Mouse (Mus musculus) heart, adult 2 months (tissue): ENCODE data around the gene Phospho1. TPM values are rescaled to one million over a fixed set of nuclear protein-coding genes. Genes with fewer than 3 reads are reported as not detected.

Source experiments
- DNase-seq, 2 experiments: peaks; one replicate each; pipeline ENCODE4 v3.0.0; 2021
- H3K27ac ChIP-seq: fragments of 200-600 bp; 2 replicates; pipeline ENCODE4 v1.8.1; 2022
- H3K27me3 ChIP-seq: fragments of 200-500 bp; 2 replicates; pipeline ENCODE4 v1.6.1; 2012; ENCODE audit warnings: mild to moderate bottlenecking, low read length, inconsistent platforms, mixed read lengths; ENCODE audit not compliant: control insufficient read depth, insufficient read depth
- H3K36me3 ChIP-seq: fragments of 200-500 bp; 2 replicates; pipeline ENCODE4 v1.6.1; 2012; ENCODE audit warnings: low read length, inconsistent platforms; ENCODE audit not compliant: control insufficient read depth, insufficient read depth
- H3K4me1 ChIP-seq: fragments of 200-500 bp; 2 replicates; pipeline ENCODE4 v1.6.1; 2011; ENCODE audit warnings: low read length; ENCODE audit not compliant: control insufficient read depth, insufficient read depth
- H3K4me3 ChIP-seq: fragments of 200-600 bp; 2 replicates; pipeline ENCODE4 v1.8.1; 2022
- H3K79me2 ChIP-seq: fragments of 200-500 bp; replicated peaks from 2 replicates; pipeline ENCODE4 v1.6.1; 2012; ENCODE audit warnings: mild to moderate bottlenecking, inconsistent platforms, low read length, moderate library complexity, mixed read lengths; ENCODE audit not compliant: control insufficient read depth, insufficient read depth
- H3K9ac ChIP-seq: fragments of 200-500 bp; 2 replicates; pipeline ENCODE4 v1.6.1; 2012; ENCODE audit warnings: low read depth, mild to moderate bottlenecking, control low read depth, inconsistent platforms, low read length, mixed read lengths
- CTCF ChIP-seq: fragments of 200-600 bp; IDR thresholded peaks from 2 replicates; pipeline ENCODE4 v1.8.1; 2022; ENCODE audit warnings: antibody characterized with exemption, mild to moderate bottlenecking, moderate library complexity
- EP300 ChIP-seq: fragments of 200-500 bp; IDR thresholded peaks from 2 replicates; pipeline ENCODE4 v1.6.1; 2011; ENCODE audit warnings: low read depth, low read length, control low read depth; ENCODE audit not compliant: insufficient read depth
- POLR2A ChIP-seq: fragments of 200-500 bp; IDR thresholded peaks from 2 replicates; pipeline ENCODE4 v1.6.1; 2011; ENCODE audit warnings: mild to moderate bottlenecking, low read depth, low read length, control low read depth; ENCODE audit not compliant: insufficient read depth
- WGBS: fragments of 180-500 bp; shearing (Covaris S2); methylation state at CpG from one replicate; pipeline ENCODE4 v1.1.7; 2018; 5-methylcytosine and 5-hydroxymethylcytosine counted together
- intact Hi-C: fragments of 180-260 bp; cut with DNase I; formaldehyde crosslinking; loops from one replicate; pipeline ENCODE4 v1.15.1; 2025
- polyA plus RNA-seq: library from polyadenylated mRNA; depleted of rRNA; stranded (reverse); fragments of >200 nt; gene quantifications from 2 replicates; pipeline ENCODE4 v1.2.3, GENCODE M21; 2012
- total RNA-seq, 2 experiments: library from RNA; stranded (reverse); gene quantifications; 2 replicates each; pipeline ENCODE4 v1.2.3; 2021

Phospho1 gene
- total and polyA plus RNA-seq, 3 experiments, result 181 to 244 (median 206) TPM

DNA sequence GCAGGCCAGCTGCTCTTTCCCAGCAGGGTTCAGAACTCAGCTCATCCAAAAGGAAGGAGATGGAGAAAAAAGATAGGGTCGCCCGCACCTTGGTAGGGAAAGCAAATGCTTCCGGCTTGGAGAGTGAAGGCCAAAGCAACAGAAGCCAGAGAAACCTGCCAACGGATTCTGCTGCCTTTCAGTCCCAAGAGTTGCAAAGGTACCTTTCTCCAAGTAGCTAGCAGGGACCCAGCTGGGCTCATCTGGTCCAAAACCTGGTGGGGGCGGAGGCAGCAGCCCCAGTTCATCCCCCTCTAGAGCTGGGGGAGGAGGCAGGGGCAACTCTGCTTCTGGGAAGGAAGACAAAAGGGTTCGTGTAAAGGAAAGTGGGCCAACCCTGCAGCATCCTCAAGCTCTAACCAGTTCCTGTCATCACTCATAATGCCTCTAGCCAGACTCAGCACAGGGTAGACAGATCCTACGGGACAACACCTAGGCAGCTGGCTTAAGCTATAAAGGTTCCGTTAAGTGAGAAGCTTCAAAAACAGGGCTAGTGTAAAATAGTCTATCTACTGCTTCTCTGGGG is 8.8 kb downstream of the Phospho1 start:
- 65% methylated on average over 8 of the region's 8 CpGs for WGBS
- Histone ChIP-seq H3K79me2 (no peaks in the 10 kb centered on the region), H3K27me3 (no peaks in the 10 kb centered on the region), H3K27ac (no peak overlapping the region), H3K4me1 (peaks cover 35% of the 10 kb centered on the region), H3K36me3 (peaks cover 6% of the 10 kb centered on the region; the same call in 1 of the 2 replicates), H3K9ac (no peak overlapping the region), H3K4me3 (no peak overlapping the region)
- no peak for DNase-seq
- intact Hi-C loops, result no loop called here
- no peak for TF ChIP-seq POLR2A
- no peak for TF ChIP-seq EP300

DNA sequence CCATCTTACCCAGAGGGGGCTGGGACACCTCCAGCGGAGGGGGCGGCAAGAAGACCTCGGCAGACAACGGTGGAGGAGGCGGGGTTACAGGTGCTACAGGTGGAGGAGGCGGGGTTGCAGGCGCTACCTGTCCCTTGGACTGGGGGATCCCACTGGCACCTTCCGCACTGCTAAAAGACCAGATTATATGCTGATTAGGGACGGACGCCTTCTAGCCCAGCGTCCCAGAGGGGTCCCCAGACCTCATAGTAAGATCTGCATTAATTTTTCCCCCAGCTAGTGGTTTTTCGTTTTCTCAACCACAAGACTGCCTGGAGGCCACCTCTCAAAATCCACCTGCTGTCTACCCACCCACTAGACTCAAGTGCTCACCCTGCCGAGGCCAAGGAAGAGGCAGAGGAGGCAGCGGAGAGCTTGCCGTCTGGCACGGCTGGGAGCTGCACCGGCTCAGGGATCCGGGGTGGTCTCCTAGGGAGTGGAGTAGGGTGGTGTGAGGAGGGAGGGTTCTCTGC is 9.4 kb downstream of the Phospho1 start:
- Histone ChIP-seq H3K4me3 (no peak overlapping the region; the same call in 1 of the 2 replicates), H3K4me1 (peaks cover 39% of the 10 kb centered on the region), H3K9ac (no peak overlapping the region), H3K27ac (peak overlapping the region; percentile 24), H3K79me2 (no peaks in the 10 kb centered on the region), H3K27me3 (no peaks in the 10 kb centered on the region), H3K36me3 (peaks cover 6% of the 10 kb centered on the region; the same call in 1 of the 2 replicates)
- DNase-seq, result no peak
- TF ChIP-seq POLR2A (no peak), CTCF (no peak), EP300 (no peak)
- intact Hi-C loops, result no loop called here
- WGBS, result 52% methylated on average over 18 of the region's 18 CpGs

DNA sequence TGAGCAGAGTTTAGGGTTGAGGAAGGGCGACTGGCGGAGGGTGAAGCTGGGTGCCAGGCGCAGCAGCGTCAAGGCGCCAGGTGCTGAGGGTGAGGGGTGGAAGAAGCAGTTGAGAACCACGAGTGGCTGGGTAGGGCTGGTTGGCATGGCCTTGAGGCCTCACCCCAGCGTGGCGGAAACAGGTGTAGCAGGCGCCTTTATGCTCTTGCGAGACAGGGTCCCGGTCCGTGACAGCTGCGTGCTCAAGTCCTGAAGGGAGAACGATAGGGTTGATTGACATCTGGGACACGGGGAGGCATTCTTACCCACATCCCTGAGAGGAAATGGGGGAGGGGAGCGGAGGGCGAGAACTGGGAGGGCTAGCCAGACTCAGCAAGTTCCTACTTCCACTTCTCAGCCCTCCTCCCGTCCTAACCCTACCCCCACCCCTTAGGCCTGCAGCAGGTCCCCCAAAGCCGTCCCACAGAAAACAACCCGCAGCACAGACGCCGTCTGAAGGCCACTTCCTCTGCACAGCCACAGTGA is 9.9 kb downstream of the Phospho1 start:
- TF ChIP-seq CTCF, result no peak
- peak; percentile 41; the same call in 1 of the 2 replicates for TF ChIP-seq EP300
- no peak; the same call in 1 of the 2 replicates for TF ChIP-seq POLR2A
- Histone ChIP-seq H3K4me1 (peaks cover 40% of the 10 kb centered on the region), H3K4me3 (no peak overlapping the region; the same call in 1 of the 2 replicates), H3K27me3 (no peaks in the 10 kb centered on the region), H3K79me2 (no peaks in the 10 kb centered on the region), H3K27ac (peak overlapping the region; percentile 24), H3K9ac (no peak overlapping the region), H3K36me3 (peaks cover 6% of the 10 kb centered on the region; the same call in 1 of the 2 replicates)
- 27% methylated on average over 22 of the region's 22 CpGs for whole genome bisulfite sequencing
- intact Hi-C loops, result no loop called here
- peak; percentile 55 to 73 for DNase-seq

DNA sequence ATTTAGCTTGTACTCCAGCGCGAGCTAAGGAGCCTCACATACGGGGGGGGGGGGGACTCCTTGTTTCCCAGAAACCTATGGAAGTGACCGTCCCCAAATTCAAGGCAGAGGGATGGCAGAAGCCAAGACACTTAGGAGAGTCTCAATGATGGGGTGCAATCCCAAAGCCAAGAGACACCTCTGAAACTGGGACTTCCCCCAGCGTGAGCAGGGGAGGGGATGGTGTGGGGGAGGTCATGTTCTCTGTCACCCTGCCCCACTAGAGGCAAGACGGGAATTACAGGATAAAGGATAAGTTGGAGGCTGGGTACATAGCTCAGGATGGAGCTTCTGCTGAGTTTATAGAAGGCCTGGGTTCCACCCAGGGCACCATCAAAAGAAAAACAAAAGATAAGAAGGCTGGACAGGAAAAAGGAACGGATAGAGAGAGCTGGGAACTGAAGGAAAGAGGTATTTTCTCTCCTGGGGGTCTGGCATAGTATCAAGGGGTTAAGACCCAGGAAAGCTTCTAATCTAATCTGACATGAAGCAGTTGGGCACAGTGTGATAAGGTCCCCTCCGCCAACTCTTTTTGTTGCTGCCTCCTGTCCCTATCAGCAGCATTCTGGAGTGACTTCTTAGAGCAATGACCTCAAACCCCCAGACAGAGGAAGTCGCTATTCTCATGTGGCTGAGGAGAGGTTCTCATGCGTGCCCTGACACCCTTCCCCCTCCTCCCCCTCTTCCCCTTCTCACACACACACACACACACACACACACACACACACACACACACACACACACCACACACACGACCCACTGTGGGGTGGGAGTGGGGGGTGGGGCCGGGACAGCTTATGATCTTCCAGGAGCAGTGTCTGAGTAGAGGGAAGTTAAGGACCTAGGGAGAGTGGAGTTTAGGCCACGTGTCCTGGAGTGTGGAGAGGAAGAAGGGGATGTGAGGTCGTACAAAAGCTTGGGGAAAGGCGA is 10.7 kb downstream of the Phospho1 start:
- WGBS, result 20% methylated on average over 15 of the region's 15 CpGs
- Histone ChIP-seq H3K9ac (no peak overlapping the region; the same call in none of the 2 replicates), H3K79me2 (no peaks in the 10 kb centered on the region), H3K27ac (peak overlapping the region; percentile 92), H3K27me3 (no peaks in the 10 kb centered on the region), H3K36me3 (peaks cover 6% of the 10 kb centered on the region; the same call in 1 of the 2 replicates), H3K4me1 (peaks cover 41% of the 10 kb centered on the region), H3K4me3 (peak overlapping the region; percentile 18; the same call in 1 of the 2 replicates)
- intact Hi-C loops, result no loop called here
- peak; percentile 43 to 57 for DNase-seq
- TF ChIP-seq CTCF (peak; percentile 20; the same call in 1 of the 2 replicates), POLR2A (no peak), EP300 (no peak)

DNA sequence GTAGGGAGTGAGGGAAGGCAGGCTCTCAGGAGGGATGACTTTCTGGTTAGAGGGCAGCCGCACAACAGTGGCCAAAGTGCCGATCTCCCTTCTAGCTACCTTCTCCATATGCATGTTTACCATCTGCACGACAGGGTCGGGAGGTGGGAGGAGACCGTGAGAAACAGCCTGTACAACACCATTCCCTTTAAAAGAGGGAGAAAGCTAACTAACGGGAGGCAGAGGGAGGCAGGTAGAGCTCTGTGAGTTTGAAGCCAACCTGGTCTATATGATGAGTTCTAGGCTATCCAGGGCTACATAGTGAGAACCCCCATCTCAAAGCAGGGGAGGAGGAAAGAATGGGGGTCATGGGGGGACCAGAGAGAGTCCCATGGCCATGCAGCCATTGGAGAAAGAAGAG is 11.5 kb downstream of the Phospho1 start:
- no peak for DNase-seq
- Histone ChIP-seq H3K36me3 (peaks cover 6% of the 10 kb centered on the region; the same call in 1 of the 2 replicates), H3K9ac (peak overlapping the region; percentile 6; the same call in 1 of the 2 replicates), H3K27ac (peak overlapping the region; percentile 92), H3K27me3 (no peaks in the 10 kb centered on the region), H3K79me2 (no peaks in the 10 kb centered on the region; the same call in 1 of the 2 replicates), H3K4me3 (peak overlapping the region; percentile 2; the same call in 1 of the 2 replicates), H3K4me1 (peaks cover 39% of the 10 kb centered on the region)
- WGBS, result 28% methylated on average over 6 of the region's 6 CpGs
- TF ChIP-seq EP300 (no peak), CTCF (no peak)
- intact Hi-C loops, result no loop called here
